Mouse (Mus musculus) olfactory bulb, adult 2 months (tissue): ENCODE measurements at regions not wholly inside any gene's neighbourhood (a gene's known extent, or its start where the extent isn't known, plus 50 kb on each side); places are given as distances from the start of the nearest gene placed in this dataset.

Experiments used
- H3K27ac ChIP-seq: fragments of 200-500 bp; 2 replicates; pipeline ENCODE4 v1.5.1; 2012; ENCODE audit warnings: low read depth, low read length; ENCODE audit not compliant: insufficient read depth
- H3K4me1 ChIP-seq: fragments of 200-500 bp; 2 replicates; pipeline ENCODE4 v1.6.1; 2012; ENCODE audit warnings: low read length; ENCODE audit not compliant: control insufficient read depth, insufficient read depth
- H3K4me3 ChIP-seq: fragments of 200-500 bp; 2 replicates; pipeline ENCODE4 v1.5.1; 2012; ENCODE audit warnings: mild to moderate bottlenecking, low read depth, low read length, moderate library complexity; ENCODE audit not compliant: insufficient read depth
- CTCF ChIP-seq: fragments of 200-500 bp; IDR thresholded peaks from 2 replicates; pipeline ENCODE4 v1.5.1; 2012; ENCODE audit warnings: low read depth, mild to moderate bottlenecking, low read length, moderate library complexity; ENCODE audit not compliant: insufficient read depth
- POLR2A ChIP-seq: fragments of 200-500 bp; IDR thresholded peaks from 2 replicates; pipeline ENCODE4 v1.6.1; 2012; ENCODE audit warnings: mild to moderate bottlenecking, low read depth, low read length, moderate library complexity; ENCODE audit not compliant: insufficient read depth
- WGBS: fragments of 180-500 bp; shearing (Covaris S2); methylation state at CpG from one replicate; pipeline ENCODE4 v1.1.7; 2018; 5-methylcytosine and 5-hydroxymethylcytosine counted together

GRCm38 (mm10) chr4:137216908-137217497, 60.3 kb upstream of the Wnt4 start:
- Histone ChIP-seq H3K4me3 (no peak overlapping the region), H3K4me1 (peaks cover 3% of the 10 kb centered on the region; the same call in 1 of the 2 replicates), H3K27ac (no peak overlapping the region)
- WGBS = 84% methylated on average over 9 of the region's 9 CpGs
- TF ChIP-seq POLR2A (no peak), CTCF (no peak)

GRCm38 (mm10) chr4:137214573-137214972, 62.7 kb upstream of the Wnt4 start:
- no peak overlapping the region for H3K27ac ChIP-seq
- no peak overlapping the region for H3K4me3 ChIP-seq
- no peak for TF ChIP-seq POLR2A
- no peak for TF ChIP-seq CTCF
- WGBS = 88% methylated on average over 8 of the region's 8 CpGs
- peaks cover 3% of the 10 kb centered on the region; the same call in 1 of the 2 replicates for H3K4me1 ChIP-seq

- TF ChIP-seq POLR2A (no peak), CTCF (no peak)
- Histone ChIP-seq H3K27ac (no peak overlapping the region), H3K4me3 (no peak overlapping the region), H3K4me1 (peaks cover 3% of the 10 kb centered on the region; the same call in 1 of the 2 replicates)
- WGBS = 79% methylated on average over 9 of the region's 9 CpGs
These were observed 64.4 kb upstream of the Wnt4 start for GRCm38 (mm10) chr4:137212846-137213245.

GRCm38 (mm10) chr4:137212106-137212505, 65.2 kb upstream of the Wnt4 start:
- TF ChIP-seq CTCF (no peak), POLR2A (no peak)
- 34% methylated on average over 14 of the region's 14 CpGs for WGBS
- H3K4me1 ChIP-seq = peaks cover 3% of the 10 kb centered on the region; the same call in 1 of the 2 replicates
- H3K4me3 ChIP-seq = no peak overlapping the region
- no peak overlapping the region for H3K27ac ChIP-seq

GRCm38 (mm10) chr4:137211288-137211687, 66.0 kb upstream of the Wnt4 start:
- no peak overlapping the region for H3K4me3 ChIP-seq
- 83% methylated on average over 4 of the region's 4 CpGs for WGBS
- H3K27ac ChIP-seq = no peak overlapping the region
- peaks cover 3% of the 10 kb centered on the region; the same call in 1 of the 2 replicates for H3K4me1 ChIP-seq
- TF ChIP-seq POLR2A (no peak), CTCF (no peak)

- Histone ChIP-seq H3K4me3 (no peak overlapping the region), H3K27ac (no peak overlapping the region), H3K4me1 (peaks cover 3% of the 10 kb centered on the region; the same call in 1 of the 2 replicates)
- 84% methylated on average over 4 of the region's 4 CpGs for WGBS
- TF ChIP-seq POLR2A (no peak), CTCF (no peak)
These were observed 66.8 kb upstream of the Wnt4 start for GRCm38 (mm10) chr4:137210525-137210924.

- Histone ChIP-seq H3K27ac (no peak overlapping the region), H3K4me1 (peaks cover 24% of the 10 kb centered on the region), H3K4me3 (no peak overlapping the region)
- 85% methylated on average over 7 of the region's 7 CpGs for WGBS
- no peak for TF ChIP-seq POLR2A
- TF ChIP-seq CTCF = no peak
These were observed 76.3 kb upstream of the Wnt4 start for GRCm38 (mm10) chr4:137200968-137201367.

- TF ChIP-seq CTCF (no peak), POLR2A (no peak)
These were observed 76.9 kb upstream of the Wnt4 start for GRCm38 (mm10) chr4:137200426-137200825.

GRCm38 (mm10) chr4:137196491-137196974, 80.8 kb upstream of the Wnt4 start:
- Histone ChIP-seq H3K4me1 (peaks cover 24% of the 10 kb centered on the region), H3K4me3 (no peak overlapping the region), H3K27ac (no peak overlapping the region)
- TF ChIP-seq CTCF (no peak), POLR2A (no peak)
- WGBS = 36% methylated on average over 5 of the region's 5 CpGs

More at GRCm38 (mm10) chr4:137200426-137200825, 76.9 kb upstream of the Wnt4 start:
- 34% methylated on average over 9 of the region's 9 CpGs for WGBS
- H3K27ac ChIP-seq = no peak overlapping the region
- peaks cover 24% of the 10 kb centered on the region for H3K4me1 ChIP-seq
- no peak overlapping the region for H3K4me3 ChIP-seq

- TF ChIP-seq CTCF (no peak), POLR2A (no peak)
- Histone ChIP-seq H3K4me1 (peaks cover 9% of the 10 kb centered on the region), H3K27ac (no peak overlapping the region), H3K4me3 (no peak overlapping the region)
- 93% methylated on average over 11 of the region's 11 CpGs for WGBS
These were observed 83.2 kb upstream of the Wnt4 start for GRCm38 (mm10) chr4:137194106-137194505.
